Mouse (Mus musculus): ENCODE results near the gene Prdm4.

Prdm4 gene

GRCm38 (mm10) chr10:85916498-85917309 is at the start of gene Prdm4:
TSS of gene Prdm4 (minus strand) at chr10:85917142.
- peak; percentile 98 for DNase-seq

GRCm38 (mm10) chr10:85966476-85966875 is 49.5 kb upstream of the Prdm4 start:
- DNase-seq: no peak

- no peak for DNase-seq
Observed at GRCm38 (mm10) chr10:85964316-85964715, 47.4 kb upstream of the Prdm4 start.

- DNase-seq: no peak
Observed at GRCm38 (mm10) chr10:85962897-85963296, 46.0 kb upstream of the Prdm4 start.

GRCm38 (mm10) chr10:85957464-85957950 is 40.6 kb upstream of the Prdm4 start, which contains the start of gene Rtcb:
TSS of gene Rtcb (minus strand) at chr10:85957823.
- peak; percentile 96 for DNase-seq

GRCm38 (mm10) chr10:85956871-85957419 is 40.0 kb upstream of the Prdm4 start:
- DNase-seq: no peak

- peak; percentile 30 for DNase-seq
Observed at GRCm38 (mm10) chr10:85954429-85954828, 37.5 kb upstream of the Prdm4 start.

GRCm38 (mm10) chr10:85953401-85953800 is 36.5 kb upstream of the Prdm4 start:
- DNase-seq: peak; percentile 52

GRCm38 (mm10) chr10:85951765-85952443 is 35.0 kb upstream of the Prdm4 start:
- no peak for DNase-seq

- DNase-seq: no peak
Observed at GRCm38 (mm10) chr10:85948483-85949196, 31.7 kb upstream of the Prdm4 start.

- DNase-seq: no peak
Observed at GRCm38 (mm10) chr10:85936280-85936965, 19.5 kb upstream of the Prdm4 start.

- DNase-seq: no peak
Observed at GRCm38 (mm10) chr10:85929962-85930361, 13.0 kb upstream of the Prdm4 start.

- DNase-seq: no peak
Observed at GRCm38 (mm10) chr10:85929208-85929591, 12.3 kb upstream of the Prdm4 start.

- DNase-seq: peak; percentile 62
Observed at GRCm38 (mm10) chr10:85928499-85929207, 11.7 kb upstream of the Prdm4 start.

GRCm38 (mm10) chr10:85927676-85928445 is 10.9 kb upstream of the Prdm4 start, which contains the start of gene Ascl4:
TSS of gene Ascl4 (plus strand) at chr10:85927681.
- peak; percentile 42 for DNase-seq

GRCm38 (mm10) chr10:85879886-85880486 is 37.0 kb downstream of the Prdm4 start:
- no peak for DNase-seq

- DNase-seq: no peak
Observed at GRCm38 (mm10) chr10:85875812-85876211, 41.1 kb downstream of the Prdm4 start.

- no peak for DNase-seq
Observed at GRCm38 (mm10) chr10:85873861-85874544, 42.9 kb downstream of the Prdm4 start.

GRCm38 (mm10) chr10:85872479-85872773 is 44.5 kb downstream of the Prdm4 start:
- no peak for DNase-seq
